Mouse (Mus musculus): ENCODE results near the gene Abce1.
A peak's percentile ranks its signal among the peaks of the same experiment; 100 is the strongest.

The Abce1 gene

DNA sequence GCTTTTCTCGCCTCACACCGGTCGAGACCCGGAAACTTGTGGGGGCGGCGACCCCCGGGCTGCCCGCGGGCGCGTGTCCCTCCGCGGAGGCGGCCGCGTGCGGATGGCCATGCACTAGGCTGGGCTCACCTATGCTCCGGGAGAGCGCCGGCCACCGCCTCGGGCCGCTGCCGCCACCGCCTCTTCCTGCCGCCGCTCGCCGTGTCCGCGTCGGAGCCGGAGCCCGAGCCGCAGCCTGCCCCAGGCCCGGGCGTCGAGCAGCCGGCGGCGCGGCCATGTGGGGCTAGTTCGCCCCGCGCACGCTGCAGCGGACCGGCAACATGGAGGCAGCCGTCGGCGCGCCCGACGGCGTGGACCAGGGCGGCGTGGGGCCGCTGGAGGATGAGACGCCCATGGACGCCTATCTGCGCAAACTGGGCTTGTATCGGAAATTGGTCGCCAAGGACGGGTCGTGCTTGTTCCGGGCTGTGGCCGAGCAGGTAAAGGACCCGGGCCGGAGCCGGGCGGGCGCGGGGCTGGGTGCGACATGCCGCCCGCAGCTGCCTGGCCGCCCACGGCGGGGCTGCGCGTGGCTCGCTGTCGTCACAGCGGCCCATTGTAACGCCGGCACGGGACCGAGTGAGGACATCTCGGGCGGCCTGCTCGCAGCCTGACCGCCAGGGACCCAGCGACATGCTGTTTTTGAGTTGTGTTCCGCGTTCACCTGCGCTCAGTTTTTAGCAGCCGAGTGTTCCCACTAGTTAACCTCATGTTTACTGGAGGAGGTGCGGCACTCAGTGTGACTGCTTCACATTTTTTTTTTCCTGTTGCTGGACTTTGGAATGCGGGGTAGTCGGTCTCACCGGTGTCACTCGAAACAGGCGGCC is 71.7 kb downstream of the Abce1 start, which contains the start of gene Otud4:
Gene Otud4, plus strand, starts transcription at position 33 of the 866 bp plus-strand sequence.
- DNase-seq: peak; percentile 67 to 68

DNA sequence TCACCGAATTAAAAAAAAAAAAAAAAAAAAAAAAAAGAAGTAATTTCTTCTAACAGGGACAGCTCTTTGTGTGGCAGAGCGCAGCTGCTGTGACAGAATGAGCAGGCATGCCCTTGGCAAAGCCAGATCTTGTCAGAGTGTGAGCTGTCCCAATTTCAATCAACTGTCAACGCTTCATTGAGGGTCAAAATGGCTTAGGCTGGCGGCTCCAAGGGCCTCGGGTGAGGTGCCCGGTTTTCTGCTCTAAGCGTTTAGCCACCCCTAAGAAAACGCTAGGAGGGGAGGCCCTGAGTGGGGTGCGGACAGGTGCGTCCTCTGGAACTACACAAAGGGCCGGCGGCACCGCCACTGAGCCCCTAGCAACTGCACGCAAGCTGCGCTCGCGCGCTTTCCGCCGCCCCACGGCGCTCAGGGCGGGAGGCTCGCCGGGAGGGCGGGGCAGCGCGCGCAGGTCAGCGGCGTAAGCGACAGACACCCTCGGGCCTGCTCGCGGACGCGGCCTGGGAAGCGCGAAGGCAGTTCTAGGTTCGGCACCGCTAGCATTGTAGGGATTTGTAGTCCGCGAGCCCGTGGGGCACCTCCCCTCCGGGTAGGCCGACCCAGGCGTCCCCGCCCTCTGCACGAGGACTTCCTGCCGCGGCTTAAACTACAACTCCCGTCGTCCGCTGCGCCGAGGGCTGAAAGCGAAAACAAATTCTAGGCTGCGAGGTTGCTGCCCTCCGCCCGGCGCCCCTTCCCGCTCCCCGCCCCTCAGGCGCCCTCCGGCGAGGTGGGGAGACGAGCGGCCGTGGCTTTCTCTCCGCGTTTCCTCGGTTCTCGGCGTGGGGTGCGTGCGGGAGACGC is 72.6 kb downstream of the Abce1 start:
- DNase-seq: peak; percentile 98 to 99

- peak; percentile 27 to 53 for DNase-seq
Measured at GRCm38 (mm10) chr8:79638001-79638706, 73.4 kb downstream of the Abce1 start.

DNA sequence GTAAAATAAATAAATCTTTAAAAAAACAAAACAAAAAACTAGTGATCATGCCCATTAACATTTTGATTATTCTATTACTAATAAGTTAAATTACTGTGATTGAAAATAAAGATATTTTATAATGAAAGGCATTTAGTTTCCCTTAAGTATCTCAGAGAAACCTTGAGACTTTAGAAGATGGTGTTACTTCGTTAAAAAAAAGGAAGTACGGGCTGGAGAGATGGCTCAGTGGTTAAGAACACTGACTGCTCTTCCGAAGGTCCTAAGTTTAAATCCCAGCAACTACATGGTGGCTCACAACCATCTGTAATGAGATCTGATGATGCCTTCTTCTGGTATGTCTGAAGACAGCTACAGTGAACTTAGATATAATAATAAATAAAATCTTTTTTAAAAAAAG is 74.3 kb downstream of the Abce1 start:
- no peak for DNase-seq

DNA sequence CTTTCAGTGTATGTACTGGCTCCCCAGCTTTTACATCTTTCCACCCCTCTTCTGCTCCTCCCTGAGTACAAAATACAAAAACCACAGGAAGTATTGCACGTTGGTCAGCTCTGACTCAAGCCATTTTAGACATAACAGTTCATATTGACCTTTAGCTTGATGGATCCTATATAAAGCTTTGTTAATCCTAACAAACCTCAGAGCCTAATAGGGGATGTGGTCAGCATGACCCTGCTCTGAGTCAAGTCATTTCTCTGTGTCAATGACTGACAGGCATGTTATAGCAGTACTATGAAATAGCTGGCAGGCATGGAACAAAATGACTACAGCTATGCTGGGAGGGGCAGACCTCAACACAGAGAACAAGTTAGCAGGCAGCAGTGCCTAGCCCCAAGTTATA is 75.4 kb downstream of the Abce1 start:
- DNase-seq: no peak

GRCm38 (mm10) chr8:79635491-79635890 is 76.0 kb downstream of the Abce1 start:
- no peak for DNase-seq
